8 mouse cellular contexts compared by ENCODE assay signal in genomic region chr19:44069121-44069913, GRCm38 (mm10). TPM values are rescaled to one million over a fixed set of nuclear protein-coding genes. Genes with fewer than 3 reads are reported as not detected.
DNase-seq lines count a peak whose midpoint lies in the region; ATAC-seq lines count a peak whose summit lies in the region.

Erlin1 (minus strand) TSS chr19:44069785.

- no peaks in the 10 kb centered on the region for H3K9me3 ChIP-seq in hindbrain, embryonic 13.5 days

- peak; percentile 82 for DNase-seq in R1 (ENCODE audit: low read depth, low spot score)
- DNase-seq in cerebellum, postnatal 14 days, result peak; percentile 97 to 98
- DNase-seq in frontal cortex, postnatal 14 days (ENCODE audit: low spot score in 2 of 2), result peak; percentile 76 to 87
- peak; percentile 87 to 93 for DNase-seq in layer of hippocampus, postnatal 25 days (ENCODE audit: extremely low spot score in 1 of 2, low spot score in 1 of 2)
- peak; percentile 92 for DNase-seq in lung, postnatal 14 days
- peak; percentile 91 for DNase-seq in ovary, postnatal 36 days (ENCODE audit: low spot score)
- peak; percentile 91 for DNase-seq in thymus, postnatal 14 days

- peak within 1 kb of the TSS; percentile 76 for H3K27ac ChIP-seq in hindbrain, embryonic 13.5 days

- H3K4me1 ChIP-seq in hindbrain, embryonic 13.5 days (replicated peaks), result peaks cover 27% of the 10 kb centered on the region

- ATAC-seq in hindbrain, embryonic 13.5 days (ENCODE audit: low FRiP score), result peak; percentile 95

- WGBS in hindbrain, embryonic 13.5 days, result under 1% methylated on average over 72 of the region's 75 CpGs

- H3K36me3 ChIP-seq in hindbrain, embryonic 13.5 days, result no peaks in the 10 kb centered on the region; the same call in none of the 2 replicates

- peak within 1 kb of the TSS; percentile 68 for H3K4me3 ChIP-seq in hindbrain, embryonic 13.5 days

- no peaks in the 10 kb centered on the region for H3K27me3 ChIP-seq in hindbrain, embryonic 13.5 days

- H3K9ac ChIP-seq in hindbrain, embryonic 13.5 days, result peak within 1 kb of the TSS; percentile 85

- peak within 1 kb of the TSS; percentile 91 for H3K4me2 ChIP-seq in hindbrain, embryonic 13.5 days

RNA-seq across cellular contexts. Expression of gene Erlin1, which starts in this region (rescaled TPM):
- 18.4 and 20.1 TPM in 2 replicates for polyA plus RNA-seq in hindbrain, embryonic 13.5 days (2015; fragmentation: Nextera tagmentation; extraction: Ambion mirVana)
- 10 to 100 TPM; 17.6 to 19.7 TPM for total RNA-seq in layer of hippocampus, postnatal 25 days (2021)

Comparison
In these comparisons a context has a peak if more than half of its experiments do, and no peak if none do; other contexts are left out.
1. Peak in every context shown above with its lines: DNase-seq, ATAC-seq, H3K4me3 ChIP-seq and H3K27ac ChIP-seq.